ENCODE assay signal across 7 mouse cellular contexts in the genomic region with DNA sequence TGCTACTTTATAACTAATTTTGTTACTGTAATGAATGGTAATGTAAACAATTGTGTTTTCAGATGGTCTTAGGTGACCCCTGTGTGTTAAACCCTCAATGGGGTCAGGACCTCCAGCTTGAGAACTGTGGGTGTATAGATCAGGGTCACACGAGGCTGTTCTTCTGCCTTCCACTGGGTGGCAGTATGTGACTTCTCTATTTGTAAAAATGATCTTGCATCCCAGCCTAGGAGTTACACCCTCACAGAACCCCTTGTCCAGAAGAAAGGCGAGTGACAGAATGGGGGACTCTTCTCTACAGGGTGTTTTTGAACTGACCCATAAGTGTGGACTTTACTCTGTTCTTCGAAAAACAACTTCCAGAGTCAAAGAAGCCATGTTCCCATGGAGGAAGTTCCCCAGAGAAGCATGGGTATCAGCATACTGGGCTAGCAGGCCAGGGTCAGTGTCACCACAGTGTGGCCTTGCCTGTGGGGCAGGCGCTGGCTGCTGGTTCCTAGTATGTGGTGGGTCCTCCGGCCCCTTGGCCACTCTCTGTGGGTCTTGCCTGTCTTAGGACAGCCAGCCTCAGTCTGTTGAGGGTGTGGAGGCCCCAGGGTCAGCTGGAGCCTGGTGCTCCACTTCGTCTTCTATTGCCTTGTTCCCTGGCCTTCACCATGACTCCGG. TPM values are rescaled to one million over a fixed set of nuclear protein-coding genes. Genes with fewer than 3 reads are reported as not detected.
DNase-seq lines count a peak whose midpoint lies in the region; ATAC-seq and TF ChIP-seq lines count a peak whose summit lies in the region.

No protein-coding gene starts in this region.

- TF ChIP-seq POLR2A in lung, adult 2 months (IDR thresholded peaks at IDR 0.05; ENCODE audit: borderline replicate concordance, extremely low read depth, low read depth, low read length), result no peak

- no peak overlapping the region for H3K9ac ChIP-seq in stomach, embryonic 15.5 days

- DNase-seq in lung, adult 2 months, result no peak
- DNase-seq in lung, adult 18-20 months, result no peak
- peak; percentile 65 for DNase-seq in R1 (ENCODE audit: low read depth, low spot score)
- DNase-seq in heart, postnatal 10 days, result peak; percentile 63 to 80
- DNase-seq in lung, postnatal 25 days (ENCODE audit: low spot score), result peak; percentile 32

- peaks cover 30% of the 10 kb centered on the region for H3K36me3 ChIP-seq in stomach, embryonic 15.5 days

- WGBS in lung, adult 2 months, result 64% methylated on average over 7 of the region's 7 CpGs
- WGBS in stomach, embryonic 15.5 days, result 69% methylated on average over 7 of the region's 7 CpGs

- H3K4me2 ChIP-seq in stomach, embryonic 15.5 days, result no peak overlapping the region

- TF ChIP-seq CTCF in lung, adult 2 months (IDR thresholded peaks at IDR 0.05; ENCODE audit: insufficient read depth, low read length), result peak; percentile 72

- no peak overlapping the region for H3K4me3 ChIP-seq in lung, adult 2 months (replicated peaks; ENCODE audit: extremely low read depth, low read depth, low read length)
- H3K4me3 ChIP-seq in stomach, embryonic 15.5 days (replicated peaks), result no peak overlapping the region

- intact Hi-C loops in heart, postnatal 10 days (cut with DNase I), result loop anchor here (1.0 kb wide), 2 partner anchors 97 to 187 kb away; no protein-coding TSS in a partner anchor

- no peak overlapping the region for H3K27ac ChIP-seq in stomach, embryonic 15.5 days

- no peaks in the 10 kb centered on the region for H3K27me3 ChIP-seq in stomach, embryonic 15.5 days (replicated peaks)

- H3K9me3 ChIP-seq in stomach, embryonic 15.5 days, result no peaks in the 10 kb centered on the region

- ATAC-seq in common myeloid progenitor, adult 5-6 weeks (replicated peaks; ENCODE audit: low read depth, poor library complexity, severe bottlenecking), result peak; percentile 88
- peak; percentile 33; the same call in 1 of the 2 replicates for ATAC-seq in stomach, embryonic 15.5 days (ENCODE audit: insufficient read depth, low FRiP score, low read depth)

- no peaks in the 10 kb centered on the region for H3K4me1 ChIP-seq in lung, adult 2 months (ENCODE audit: control insufficient read depth, insufficient read depth, low read length)
- no peaks in the 10 kb centered on the region for H3K4me1 ChIP-seq in stomach, embryonic 15.5 days

RNA-seq across cellular contexts. Expression of a gene that starts 42.4 kb away (rescaled TPM):
- polyA plus RNA-seq in lung, adult 2 months (2012; rRNA removed), result 20.8 and 24.4 TPM in 2 replicates
- 13.7 and 15.1 TPM in 2 replicates for total RNA-seq in common myeloid progenitor, adult 5-6 weeks (2017)
- 10 to 100 TPM; 42.1 to 42.3 TPM for total RNA-seq in heart, postnatal 10 days (2021)
- polyA plus RNA-seq in stomach, embryonic 15.5 days (2015; fragmentation: Nextera tagmentation; extraction: Ambion mirVana), result 33.2 and 35.3 TPM in 2 replicates

RNA-seq across cellular contexts. Expression of a gene that starts 51.1 kb away (rescaled TPM):
- polyA plus RNA-seq in lung, adult 2 months (2012; rRNA removed), result 2.2 and 2.5 TPM in 2 replicates
- 2.3 and 6.4 TPM in 2 replicates for total RNA-seq in common myeloid progenitor, adult 5-6 weeks (2017)
- 10 to 100 TPM; 10.8 to 17.1 TPM for total RNA-seq in heart, postnatal 10 days (2021)
- polyA plus RNA-seq in stomach, embryonic 15.5 days (2015; fragmentation: Nextera tagmentation; extraction: Ambion mirVana), result 22.3 and 24.3 TPM in 2 replicates

RNA-seq across cellular contexts. Expression of a gene that starts 52.7 kb away (rescaled TPM):
- 39.9 and 47.4 TPM in 2 replicates for polyA plus RNA-seq in lung, adult 2 months (2012; rRNA removed)
- total RNA-seq in common myeloid progenitor, adult 5-6 weeks (2017), result 43.4 and 54.3 TPM in 2 replicates
- total RNA-seq in heart, postnatal 10 days (2021), result 10 to 100 TPM; 48.6 to 60.9 TPM
- 27.8 and 34.0 TPM in 2 replicates for polyA plus RNA-seq in stomach, embryonic 15.5 days (2015; fragmentation: Nextera tagmentation; extraction: Ambion mirVana)

Comparison
In these comparisons a context has a peak if more than half of its experiments do, and no peak if none do; other contexts are left out.
1. DNase-seq: peak in R1 (single experiment), heart, postnatal 10 days (2 of 2) and lung, postnatal 25 days (single experiment); none in lung, adult 2 months (single experiment) and lung, adult 18-20 months (0 of 2).